Mouse (Mus musculus) megakaryocyte, embryonic 14.5 days (primary cell): ENCODE data around the gene Ccdc106. TPM values are rescaled to one million over a fixed set of nuclear protein-coding genes. Genes with fewer than 3 reads are reported as not detected.
A peak's percentile ranks its signal among the peaks of the same experiment; 100 is the strongest.
"Not testable (repeated sequence)": the region's sequence is repeated elsewhere in the genome, so short reads cannot be mapped to it uniquely, and the experiment has no call there.

ENCODE experiments used
- H3K27me3 ChIP-seq: replicated peaks from 2 replicates; pipeline ENCODE3; 2012; ENCODE audit warnings: inconsistent platforms
- H3K36me3 ChIP-seq: replicated peaks from 2 replicates; pipeline ENCODE3; 2012; ENCODE audit warnings: low read length, inconsistent platforms, mixed read lengths
- H3K4me1 ChIP-seq: 2 replicates; pipeline ENCODE4 v1.6.1; 2012; ENCODE audit warnings: inconsistent platforms
- H3K4me3 ChIP-seq: replicated peaks from 2 replicates; pipeline ENCODE3; 2012; ENCODE audit warnings: moderate library complexity, mild to moderate bottlenecking, inconsistent platforms
- H3K9me3 ChIP-seq: 2 replicates; pipeline ENCODE4 v1.6.1; 2012; ENCODE audit warnings: inconsistent platforms
- FLI1 ChIP-seq: IDR thresholded peaks from 2 replicates; pipeline ENCODE4 v1.6.1; 2012; ENCODE audit warnings: low read length, inconsistent platforms, mixed read lengths
- GATA1 ChIP-seq: IDR thresholded peaks from 3 replicates; pipeline ENCODE4 v1.6.1; 2012; ENCODE audit warnings: mixed read lengths, low read length, inconsistent platforms, borderline replicate concordance
- polyA plus RNA-seq: library from polyadenylated mRNA; stranded (reverse); fragments of >175 nt; gene quantifications from 2 replicates; pipeline ENCODE4 v1.2.3, GENCODE M21; 2012; ENCODE audit warnings: low replicate concordance; ENCODE audit not compliant: insufficient read depth

Gene Ccdc106
- polyA plus RNA-seq, 1 experiment, result 7.3 TPM

- peak within 1 kb of the TSS; percentile 94 for H3K4me3 ChIP-seq
- peaks cover 48% of the 10 kb centered on the region for H3K36me3 ChIP-seq
- H3K4me1 ChIP-seq, result peaks cover 51% of the 10 kb centered on the region
- H3K27me3 ChIP-seq, result no peaks in the 10 kb centered on the region
- H3K9me3 ChIP-seq, result 0 out of 2 replicates have a peak, but pooled peaks cover 3% of the 10 kb centered on the region
- TF ChIP-seq FLI1 (no peak), GATA1 (peak; percentile 54; the same call in 1 of the 3 replicates)
Measured at GRCm38 (mm10) chr7:5015118-5016001, 5.0 kb upstream of the Ccdc106 start, which contains the start of gene Gm44973. Gm44973 (plus strand) TSS chr7:5015496.

GRCm38 (mm10) chr7:5016057-5016456 is 4.3 kb upstream of the Ccdc106 start:
- H3K27me3 ChIP-seq, result no peaks in the 10 kb centered on the region
- TF ChIP-seq FLI1 (no peak), GATA1 (no peak)
- 0 out of 2 replicates have a peak, but pooled peaks cover 3% of the 10 kb centered on the region for H3K9me3 ChIP-seq
- peaks cover 54% of the 10 kb centered on the region for H3K4me1 ChIP-seq
- H3K4me3 ChIP-seq, result peak overlapping the region; percentile 94
- peaks cover 41% of the 10 kb centered on the region for H3K36me3 ChIP-seq

- 0 out of 2 replicates have a peak, but pooled peaks cover 3% of the 10 kb centered on the region for H3K9me3 ChIP-seq
- TF ChIP-seq GATA1 (no peak), FLI1 (no peak)
- peaks cover 40% of the 10 kb centered on the region for H3K36me3 ChIP-seq
- H3K27me3 ChIP-seq, result no peaks in the 10 kb centered on the region
- H3K4me1 ChIP-seq, result peaks cover 57% of the 10 kb centered on the region
- no peak overlapping the region for H3K4me3 ChIP-seq
Measured at GRCm38 (mm10) chr7:5016920-5017319, 3.4 kb upstream of the Ccdc106 start.

- Histone ChIP-seq H3K36me3 (peaks cover 40% of the 10 kb centered on the region), H3K4me3 (no peak overlapping the region), H3K27me3 (no peaks in the 10 kb centered on the region), H3K9me3 (0 out of 2 replicates have a peak, but pooled peaks cover 3% of the 10 kb centered on the region), H3K4me1 (peaks cover 61% of the 10 kb centered on the region)
- TF ChIP-seq GATA1 (no peak), FLI1 (no peak)
Measured at GRCm38 (mm10) chr7:5017352-5017751, 3.0 kb upstream of the Ccdc106 start.

- peaks cover 40% of the 10 kb centered on the region for H3K36me3 ChIP-seq
- no peak overlapping the region for H3K4me3 ChIP-seq
- H3K27me3 ChIP-seq, result no peaks in the 10 kb centered on the region
- H3K4me1 ChIP-seq, result peaks cover 61% of the 10 kb centered on the region
- H3K9me3 ChIP-seq, result 0 out of 2 replicates have a peak, but pooled peaks cover 3% of the 10 kb centered on the region
- TF ChIP-seq GATA1, result no peak
- TF ChIP-seq FLI1, result no peak
Measured at GRCm38 (mm10) chr7:5017931-5018330, 2.4 kb upstream of the Ccdc106 start.

GRCm38 (mm10) chr7:5019576-5019975 is 777 bp upstream of the Ccdc106 start:
- not testable (repeated sequence) for H3K9me3 ChIP-seq, H3K27me3 ChIP-seq
- peaks cover 52% of the 10 kb centered on the region for H3K36me3 ChIP-seq
- peaks cover 72% of the 10 kb centered on the region for H3K4me1 ChIP-seq
- peak overlapping the region; percentile 94 for H3K4me3 ChIP-seq

- H3K4me1 ChIP-seq, result peaks cover 82% of the 10 kb centered on the region
- H3K4me3 ChIP-seq, result peak overlapping the region; percentile 94
- TF ChIP-seq GATA1, result no peak
- TF ChIP-seq FLI1, result no peak
- 0 out of 2 replicates have a peak, but pooled peaks cover 3% of the 10 kb centered on the region for H3K9me3 ChIP-seq
- no peaks in the 10 kb centered on the region for H3K27me3 ChIP-seq
- H3K36me3 ChIP-seq, result peaks cover 63% of the 10 kb centered on the region
Measured at GRCm38 (mm10) chr7:5020685-5021084, 332 bp downstream of the Ccdc106 start.

GRCm38 (mm10) chr7:5021197-5021596 is 844 bp downstream of the Ccdc106 start:
- H3K27me3 ChIP-seq, result no peaks in the 10 kb centered on the region
- TF ChIP-seq GATA1 (no peak), FLI1 (no peak)
- H3K4me1 ChIP-seq, result peaks cover 81% of the 10 kb centered on the region
- H3K4me3 ChIP-seq, result peak overlapping the region; percentile 94
- H3K9me3 ChIP-seq, result 0 out of 2 replicates have a peak, but pooled peaks cover 3% of the 10 kb centered on the region
- peaks cover 68% of the 10 kb centered on the region for H3K36me3 ChIP-seq

- H3K4me1 ChIP-seq, result peaks cover 24% of the 10 kb centered on the region
- H3K9me3 ChIP-seq, result peaks cover 34% of the 10 kb centered on the region
- H3K4me3 ChIP-seq, result peak overlapping the region; percentile 60
- H3K36me3 ChIP-seq, result peaks cover 97% of the 10 kb centered on the region
- TF ChIP-seq GATA1 (no peak), FLI1 (no peak)
- no peaks in the 10 kb centered on the region for H3K27me3 ChIP-seq
Measured at GRCm38 (mm10) chr7:5029543-5029942, 9.2 kb downstream of the Ccdc106 start.

- Histone ChIP-seq H3K27me3 (no peaks in the 10 kb centered on the region), H3K4me3 (peak overlapping the region; percentile 60), H3K36me3 (peaks cover 97% of the 10 kb centered on the region), H3K4me1 (peaks cover 20% of the 10 kb centered on the region), H3K9me3 (peaks cover 34% of the 10 kb centered on the region)
- TF ChIP-seq FLI1 (no peak), GATA1 (no peak)
Measured at GRCm38 (mm10) chr7:5029946-5030345, 9.6 kb downstream of the Ccdc106 start.
